ENCODE assay signal across 21 mouse cellular contexts in the genomic region with DNA sequence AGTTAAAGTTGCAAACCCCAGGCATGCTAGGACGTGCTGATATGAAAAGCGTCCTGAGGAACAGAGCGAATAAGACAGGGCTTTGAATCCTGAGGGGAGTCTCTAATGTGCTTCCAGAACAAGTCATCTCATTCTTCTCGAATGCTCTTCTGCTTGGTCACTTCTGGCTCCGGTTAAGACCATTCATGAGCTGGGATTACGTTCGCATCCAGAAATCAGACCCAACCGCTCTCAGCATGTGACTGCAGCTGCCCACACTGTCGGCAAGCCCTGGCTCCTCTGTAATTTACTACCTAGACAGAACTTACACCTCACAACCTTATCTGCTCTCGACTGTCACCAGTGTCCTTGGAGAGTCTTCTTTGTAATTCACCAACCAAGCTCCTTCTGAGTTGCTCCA. TPM values are rescaled to one million over a fixed set of nuclear protein-coding genes. Genes with fewer than 3 reads are reported as not detected.
"Had no signal": no experiment of that assay in that cellular context is flagged by ENCODE, and none has a peak within 500 bp of the region (broad histone marks: within the 10 kb centered on the region; RNA-seq: fewer than 3 reads in every experiment).

No protein-coding gene starts in this region.

- DNase-seq: kidney, postnatal 10 days; kidney, postnatal 36 days; layer of hippocampus, postnatal 36 days; liver, embryonic 13.5 days; lung, adult 2 months; lung, postnatal 14 days; lung, postnatal 4 days; midbrain, embryonic 14.5 days; right cerebral cortex, adult 18-20 months; right cerebral cortex, postnatal 14 days; right cerebral cortex, postnatal 4 days; spleen, adult 18-20 months; thymus, adult 2 months; thymus, postnatal 14 days; thymus, postnatal 4 days had no signal

- H3K4me1 ChIP-seq: liver, embryonic 13.5 days; stomach, embryonic 15.5 days had no signal

- H3K27ac ChIP-seq: kidney, embryonic 15.5 days; left cerebral cortex, adult 2 months; liver, embryonic 13.5 days; stomach, embryonic 15.5 days had no signal

- H3K36me3 ChIP-seq: kidney, embryonic 15.5 days; liver, embryonic 13.5 days; stomach, embryonic 15.5 days had no signal

- H3K4me3 ChIP-seq: kidney, embryonic 15.5 days; left cerebral cortex, adult 2 months; liver, embryonic 13.5 days; stomach, embryonic 15.5 days had no signal

- H3K27me3 ChIP-seq: kidney, embryonic 15.5 days; liver, embryonic 13.5 days; stomach, embryonic 15.5 days had no signal

RNA-seq across cellular contexts. Expression of gene Adamts8, which starts 58.3 kb away (rescaled TPM):
- total RNA-seq: liver, adult 2 months; megakaryocyte progenitor cell, adult 5-6 weeks; megakaryocyte-erythroid progenitor cell, adult 5-6 weeks had no signal
- polyA plus RNA-seq: liver, adult 2 months had no signal
